Mouse (Mus musculus) kidney, adult 2 months (tissue): ENCODE measurements at regions not wholly inside any gene's neighbourhood (a gene's known extent, or its start where the extent isn't known, plus 50 kb on each side); places are given as distances from the start of the nearest gene placed in this dataset.

Experiments used
- DNase-seq: peaks from one replicate; pipeline ENCODE4 v3.0.0; 2021
- H3K27ac ChIP-seq: fragments of 200-500 bp; 2 replicates; pipeline ENCODE4 v1.5.1; 2012; ENCODE audit warnings: low read depth, low read length, control low read depth, inconsistent platforms; ENCODE audit not compliant: insufficient read depth
- H3K27me3 ChIP-seq: fragments of 200-500 bp; replicated peaks from 2 replicates; pipeline ENCODE4 v1.6.1; 2012; ENCODE audit warnings: mild to moderate bottlenecking, moderate library complexity, low read length, inconsistent platforms; ENCODE audit not compliant: control insufficient read depth, insufficient read depth
- H3K36me3 ChIP-seq: fragments of 200-500 bp; 2 replicates; pipeline ENCODE4 v1.6.1; 2012; ENCODE audit warnings: mild to moderate bottlenecking, moderate library complexity, low read length, inconsistent platforms; ENCODE audit not compliant: control insufficient read depth, insufficient read depth
- H3K4me1 ChIP-seq: fragments of 200-500 bp; 2 replicates; pipeline ENCODE4 v1.6.1; 2011; ENCODE audit warnings: low read length; ENCODE audit not compliant: control insufficient read depth, insufficient read depth
- H3K4me3 ChIP-seq: fragments of 200-500 bp; 2 replicates; pipeline ENCODE4 v1.5.1; 2011; ENCODE audit warnings: mild to moderate bottlenecking, low read depth, low read length, control low read depth; ENCODE audit not compliant: insufficient read depth
- CTCF ChIP-seq: fragments of 200-500 bp; conservative IDR thresholded peaks from 2 replicates; pipeline ENCODE4 v1.5.1; 2011; ENCODE audit warnings: low read depth, mild to moderate bottlenecking, control low read depth, low read length, moderate library complexity, mixed read lengths; ENCODE audit not compliant: insufficient read depth, insufficient read length
- POLR2A ChIP-seq: fragments of 200-500 bp; IDR thresholded peaks from one replicate; pipeline ENCODE4 v1.6.1; 2011; ENCODE audit warnings: low read depth, low read length, control low read depth
- WGBS: fragments of 180-500 bp; shearing (Covaris S2); methylation state at CpG from one replicate; pipeline ENCODE4 v1.1.7; 2018; 5-methylcytosine and 5-hydroxymethylcytosine counted together

- no peak for DNase-seq
- no peak for TF ChIP-seq CTCF
- TF ChIP-seq POLR2A = no peak
- Histone ChIP-seq H3K27me3 (no peaks in the 10 kb centered on the region), H3K4me3 (no peak overlapping the region), H3K27ac (no peak overlapping the region), H3K36me3 (no peaks in the 10 kb centered on the region), H3K4me1 (no peaks in the 10 kb centered on the region)
- 60% methylated on average over 5 of the region's 5 CpGs for WGBS
These were observed 78.2 kb upstream of the Slc16a7 start for GRCm38 (mm10) chr10:125467503-125467902.

- Histone ChIP-seq H3K36me3 (no peaks in the 10 kb centered on the region), H3K4me3 (no peak overlapping the region), H3K27ac (no peak overlapping the region; the same call in 1 of the 2 replicates), H3K27me3 (no peaks in the 10 kb centered on the region), H3K4me1 (peaks cover 5% of the 10 kb centered on the region; the same call in 1 of the 2 replicates)
- TF ChIP-seq POLR2A (no peak), CTCF (no peak)
- DNase-seq = no peak
- 72% methylated on average over 3 of the region's 3 CpGs for WGBS
These were observed 99.1 kb upstream of the Slc16a7 start for GRCm38 (mm10) chr10:125488350-125488749.

- TF ChIP-seq CTCF (no peak), POLR2A (no peak)
- peak; percentile 85 for DNase-seq
- H3K36me3 ChIP-seq = no peaks in the 10 kb centered on the region
These were observed 101.1 kb upstream of the Slc16a7 start for GRCm38 (mm10) chr10:125490395-125490794.

GRCm38 (mm10) chr10:125494489-125494888 lies 105.2 kb upstream of the Slc16a7 start:
- Histone ChIP-seq H3K4me1 (peaks cover 7% of the 10 kb centered on the region; the same call in 1 of the 2 replicates), H3K36me3 (no peaks in the 10 kb centered on the region), H3K4me3 (no peak overlapping the region), H3K27ac (no peak overlapping the region; the same call in 1 of the 2 replicates), H3K27me3 (no peaks in the 10 kb centered on the region)
- 47% methylated on average over 4 of the region's 4 CpGs for WGBS
- DNase-seq = no peak
- TF ChIP-seq CTCF (no peak), POLR2A (no peak)

More at GRCm38 (mm10) chr10:125490395-125490794, 101.1 kb upstream of the Slc16a7 start:
- 16% methylated on average over 4 of the region's 4 CpGs for WGBS
- peak overlapping the region; percentile 77 for H3K27ac ChIP-seq
- no peak overlapping the region for H3K4me3 ChIP-seq
- H3K4me1 ChIP-seq = peaks cover 7% of the 10 kb centered on the region; the same call in 1 of the 2 replicates
- H3K27me3 ChIP-seq = no peaks in the 10 kb centered on the region

GRCm38 (mm10) chr10:125498347-125498746 lies 109.1 kb upstream of the Slc16a7 start:
- TF ChIP-seq POLR2A (no peak), CTCF (peak; percentile 24; the same call in 1 of the 2 replicates)
- no peaks in the 10 kb centered on the region for H3K27me3 ChIP-seq
- DNase-seq = peak; percentile 29
- WGBS = 8% methylated on average over 1 of the region's 1 CpGs
- H3K4me3 ChIP-seq = no peak overlapping the region
- H3K27ac ChIP-seq = no peak overlapping the region
- H3K4me1 ChIP-seq = peaks cover 5% of the 10 kb centered on the region; the same call in 1 of the 2 replicates
- no peaks in the 10 kb centered on the region for H3K36me3 ChIP-seq

- no peak overlapping the region for H3K4me3 ChIP-seq
- H3K27me3 ChIP-seq = no peaks in the 10 kb centered on the region
- TF ChIP-seq CTCF = no peak
- TF ChIP-seq POLR2A = no peak
- WGBS = 39% methylated on average over 4 of the region's 4 CpGs
- H3K4me1 ChIP-seq = peaks cover 3% of the 10 kb centered on the region; the same call in 1 of the 2 replicates
- no peak overlapping the region for H3K27ac ChIP-seq
- no peaks in the 10 kb centered on the region for H3K36me3 ChIP-seq
- DNase-seq = no peak
These were observed 111.1 kb upstream of the Slc16a7 start for GRCm38 (mm10) chr10:125500338-125500737.

GRCm38 (mm10) chr10:125515026-125515425 lies 125.8 kb upstream of the Slc16a7 start:
- no peak overlapping the region for H3K4me3 ChIP-seq
- TF ChIP-seq CTCF (no peak), POLR2A (no peak)
- H3K4me1 ChIP-seq = no peaks in the 10 kb centered on the region
- H3K27ac ChIP-seq = no peak overlapping the region
- WGBS = 36% methylated on average over 5 of the region's 5 CpGs
- H3K36me3 ChIP-seq = no peaks in the 10 kb centered on the region
- H3K27me3 ChIP-seq = no peaks in the 10 kb centered on the region
- no peak for DNase-seq
